Mouse (Mus musculus) stomach, postnatal 0 days (tissue): ENCODE data around the gene Syt14.

ENCODE experiments used
- CTCF ChIP-seq: IDR thresholded peaks from 2 replicates; pipeline ENCODE4 v1.5.1; 2016; ENCODE audit warnings: antibody characterized with exemption, low read depth, mild to moderate bottlenecking, moderate library complexity
- EP300 ChIP-seq: optimal IDR thresholded peaks from 2 replicates; pipeline ENCODE3; 2016; ENCODE audit warnings: antibody characterized with exemption

DNA sequence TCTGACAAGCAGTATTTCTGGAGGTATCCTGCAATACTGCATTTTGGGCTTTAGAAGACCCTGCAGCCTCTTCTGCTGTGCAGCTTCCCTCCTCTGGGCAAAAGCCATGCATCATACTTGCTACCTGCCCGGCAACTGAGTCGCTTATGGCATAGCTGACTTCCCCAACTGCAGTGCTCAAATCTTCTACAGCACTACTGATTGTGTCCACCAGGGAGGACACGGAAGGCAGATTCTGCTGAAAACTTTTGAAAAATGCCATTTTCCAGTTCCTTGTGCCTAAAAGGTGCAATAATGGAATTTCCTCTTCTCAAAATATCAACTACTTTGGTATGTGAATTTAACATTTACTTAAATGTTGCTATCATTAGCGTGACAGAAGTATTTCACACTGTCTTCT lies 51.2 kb downstream of the Syt14 start:
- TF ChIP-seq EP300 (no peak), CTCF (peak; percentile 16; the same call in 1 of the 2 replicates)
